Mouse (Mus musculus) CD4-positive, CD25-positive, alpha-beta regulatory T cell, adult 2 months (primary cell): Measurements from ENCODE around the gene Sfxn2.

Source experiments
- DNase-seq: peaks from one replicate; pipeline ENCODE4 v3.0.0-alpha.2; 2012; ENCODE audit warnings: low read depth, low spot score

Sfxn2 gene

GRCm38 (mm10) chr19:46572951-46573937 is at the start of gene Sfxn2, which contains the start of gene Arl3:
TSS of gene Sfxn2 (plus strand) at chr19:46573365.
TSS of gene Arl3 (minus strand) at chr19:46573198.
- DNase-seq: peak; percentile 98

- DNase-seq: peak; percentile 46
These were observed 49.5 kb upstream of the Sfxn2 start for GRCm38 (mm10) chr19:46523480-46524151.

- no peak for DNase-seq
These were observed 49.0 kb upstream of the Sfxn2 start for GRCm38 (mm10) chr19:46524152-46524544.

GRCm38 (mm10) chr19:46524601-46525321 is 48.4 kb upstream of the Sfxn2 start:
- DNase-seq: no peak

DNA sequence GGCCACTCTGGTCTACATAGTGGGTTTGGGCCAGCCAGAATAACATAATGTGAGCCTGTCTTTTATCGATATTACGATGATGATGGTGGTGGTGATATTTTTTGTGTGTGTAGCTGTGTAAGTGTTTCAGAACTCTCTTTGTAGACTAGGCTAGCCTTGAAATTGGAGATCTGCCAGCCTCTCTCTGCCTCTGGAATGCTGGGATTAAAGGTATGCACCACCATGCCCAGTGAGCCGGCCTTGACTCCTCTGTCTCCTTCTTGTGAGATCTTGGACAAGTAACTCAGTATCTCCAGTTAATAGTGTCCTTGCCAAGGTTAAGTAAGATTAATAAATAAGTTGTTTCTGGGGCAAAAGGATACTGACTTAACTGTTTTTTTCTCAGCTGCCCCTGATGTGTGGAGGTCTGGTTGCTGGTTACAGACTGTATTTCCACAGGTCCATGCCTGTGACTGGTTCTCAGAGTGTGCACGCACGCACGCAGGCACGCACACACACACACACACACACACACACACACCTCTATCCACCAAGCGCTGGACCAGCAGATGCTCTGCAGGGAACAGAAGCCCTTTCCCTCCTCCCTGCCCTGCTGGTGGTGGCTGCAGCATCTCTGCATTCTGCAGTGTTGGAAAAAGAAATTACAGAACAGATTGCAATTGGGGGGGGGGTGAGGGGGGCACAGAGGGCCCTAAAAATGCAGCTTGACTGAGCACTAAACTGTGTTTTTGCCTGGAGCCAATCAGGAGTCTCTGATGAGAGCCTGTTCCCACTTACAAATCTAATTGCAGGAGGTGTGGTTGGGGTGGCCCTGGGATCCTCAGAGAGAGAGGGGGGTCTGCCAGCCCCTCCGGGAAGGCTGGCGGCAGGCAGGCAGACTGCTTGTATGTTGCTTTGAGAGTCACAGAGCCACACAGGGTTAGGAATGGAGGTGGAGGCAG is 47.2 kb upstream of the Sfxn2 start:
- DNase-seq: no peak

DNA sequence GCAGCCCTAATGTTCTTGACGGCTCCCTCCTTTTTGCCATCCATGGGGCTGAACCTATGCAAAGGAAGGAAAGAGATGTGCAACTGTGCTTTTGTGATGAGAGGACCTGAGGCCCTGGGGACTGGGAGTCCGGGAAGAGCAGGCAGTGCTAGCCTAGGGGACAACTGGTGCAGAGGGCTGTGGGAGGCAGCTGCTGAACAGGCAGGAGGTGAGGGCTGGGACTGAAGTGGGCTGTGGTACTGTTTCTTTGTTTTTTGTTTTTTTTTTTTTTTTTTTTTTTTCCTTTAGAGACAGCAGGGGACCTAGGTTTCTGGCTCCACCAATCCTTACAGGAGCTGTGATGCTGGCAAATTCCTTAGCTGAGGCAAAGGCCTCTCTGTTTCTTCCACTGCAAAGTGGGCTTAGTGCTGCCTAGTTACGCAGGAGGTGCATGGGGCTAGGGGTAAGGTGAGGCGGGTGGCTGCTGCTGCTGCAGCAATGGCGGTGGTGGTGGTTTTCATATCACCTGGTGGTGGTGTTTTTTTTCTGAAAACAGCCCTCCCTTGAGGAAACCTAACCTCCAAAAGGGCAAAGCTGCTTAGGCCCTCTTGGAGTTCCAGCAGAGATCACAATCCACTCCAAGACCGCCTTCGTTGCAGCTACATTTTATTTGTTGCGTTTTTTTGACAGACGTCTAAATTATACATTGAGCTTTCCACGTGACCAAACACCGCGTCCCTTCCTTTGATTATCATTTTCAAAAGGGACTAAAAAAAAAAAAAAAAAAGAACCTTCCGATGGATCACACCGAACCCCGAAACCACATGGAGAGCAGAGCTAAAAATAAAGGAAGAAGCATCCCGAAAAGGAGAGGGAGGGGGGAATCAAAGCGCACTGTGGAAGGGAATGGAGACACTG is 45.3 kb upstream of the Sfxn2 start:
- no peak for DNase-seq

GRCm38 (mm10) chr19:46528529-46529213 is 44.5 kb upstream of the Sfxn2 start:
- peak; percentile 68 for DNase-seq

DNA sequence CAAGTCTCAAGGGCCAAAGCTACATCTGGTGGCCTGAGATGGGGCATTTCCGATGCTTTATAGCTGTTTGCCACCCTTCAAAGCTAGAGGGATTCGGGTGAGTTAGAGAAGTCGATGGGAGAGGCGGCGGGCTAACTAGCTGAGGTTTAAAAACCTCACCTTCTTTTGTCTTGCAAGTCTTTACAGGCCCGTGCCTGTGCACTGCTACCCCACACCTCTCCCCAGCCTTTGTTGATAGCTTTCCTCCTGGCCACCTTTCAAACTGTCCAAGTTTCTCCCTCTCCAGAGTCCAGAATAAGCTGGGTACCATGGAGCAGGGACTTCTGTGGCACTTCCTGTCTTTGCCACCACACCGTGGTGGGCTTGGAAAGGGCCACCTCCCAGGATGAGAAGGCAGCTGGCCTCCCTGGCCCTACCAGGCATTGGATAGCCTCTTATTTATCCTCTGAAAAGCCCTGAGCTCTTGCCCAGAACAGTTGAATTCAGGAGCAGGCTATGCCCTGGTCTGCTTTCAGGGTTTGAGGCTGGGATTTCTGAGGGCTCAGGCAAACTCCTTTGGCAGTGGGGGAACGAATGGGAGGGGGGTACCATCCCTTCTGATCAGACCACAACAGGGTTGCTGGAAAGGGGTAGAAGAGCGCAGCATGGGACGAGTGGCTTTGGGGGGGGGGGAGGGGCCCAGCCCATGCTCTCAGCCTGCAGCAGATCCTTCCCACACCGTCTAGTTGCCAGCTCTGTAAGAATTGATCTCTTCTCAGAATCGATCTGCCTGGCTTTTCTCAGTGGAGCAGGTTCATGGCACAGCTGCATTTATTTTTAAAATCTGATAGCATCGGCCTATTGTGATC is 43.3 kb upstream of the Sfxn2 start:
- no peak for DNase-seq

GRCm38 (mm10) chr19:46530449-46530990 is 42.6 kb upstream of the Sfxn2 start:
- no peak for DNase-seq

GRCm38 (mm10) chr19:46531071-46532030 is 41.8 kb upstream of the Sfxn2 start:
- no peak for DNase-seq

DNA sequence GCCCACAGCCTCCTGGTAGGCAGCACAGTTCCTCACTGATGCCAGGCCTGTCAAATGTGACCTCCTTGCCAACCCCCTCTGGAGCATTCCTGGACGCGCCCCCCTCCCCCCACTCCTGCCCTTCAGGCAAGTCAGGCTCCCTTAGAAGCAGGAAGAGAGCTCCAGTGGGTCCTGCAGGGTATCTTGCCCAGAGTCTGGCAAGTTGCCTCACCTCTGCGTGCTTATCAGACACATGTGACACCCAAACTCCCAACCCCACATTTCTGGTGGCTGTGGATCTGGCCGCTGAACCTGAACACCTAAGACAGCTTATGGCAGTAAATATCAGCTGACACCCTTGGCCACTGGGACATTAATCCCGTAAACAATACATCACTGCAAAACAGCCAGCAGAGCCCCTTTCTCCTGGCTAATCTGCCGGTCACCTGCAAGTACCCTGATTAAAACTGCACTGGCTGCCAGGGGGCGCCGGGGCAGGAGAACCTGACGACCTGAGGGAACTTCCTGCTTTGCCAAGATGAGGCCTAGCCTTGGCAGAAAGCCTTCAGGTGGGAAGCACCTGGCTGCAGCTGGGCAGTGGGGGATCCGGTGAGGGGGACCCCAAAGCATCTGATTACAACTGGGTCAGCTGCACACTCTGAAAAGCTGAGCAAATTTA is 41.0 kb upstream of the Sfxn2 start:
- DNase-seq: no peak

- no peak for DNase-seq
These were observed 40.1 kb upstream of the Sfxn2 start for GRCm38 (mm10) chr19:46533066-46533465.

- DNase-seq: no peak
These were observed 39.6 kb upstream of the Sfxn2 start for GRCm38 (mm10) chr19:46533525-46533924.

GRCm38 (mm10) chr19:46534542-46535098 is 38.5 kb upstream of the Sfxn2 start:
- no peak for DNase-seq

DNA sequence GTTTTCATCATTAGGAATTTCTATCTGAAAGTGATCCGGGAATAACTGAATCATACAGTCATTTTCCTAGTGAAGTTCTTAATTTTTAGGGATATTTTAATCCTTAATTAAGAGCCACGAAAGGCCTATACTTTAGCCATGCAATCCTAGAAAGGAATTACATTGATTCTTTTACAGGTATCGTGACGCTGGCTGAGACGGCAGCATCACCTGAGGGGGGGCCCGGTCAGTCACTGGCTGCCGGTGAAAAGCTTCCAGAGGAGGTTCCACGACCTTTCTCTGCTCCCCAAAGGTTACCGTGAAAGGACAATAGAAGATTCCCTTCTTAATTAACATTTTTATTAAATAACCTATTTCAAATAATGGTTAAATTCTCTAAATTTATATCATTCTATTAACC is 35.8 kb upstream of the Sfxn2 start:
- no peak for DNase-seq

DNA sequence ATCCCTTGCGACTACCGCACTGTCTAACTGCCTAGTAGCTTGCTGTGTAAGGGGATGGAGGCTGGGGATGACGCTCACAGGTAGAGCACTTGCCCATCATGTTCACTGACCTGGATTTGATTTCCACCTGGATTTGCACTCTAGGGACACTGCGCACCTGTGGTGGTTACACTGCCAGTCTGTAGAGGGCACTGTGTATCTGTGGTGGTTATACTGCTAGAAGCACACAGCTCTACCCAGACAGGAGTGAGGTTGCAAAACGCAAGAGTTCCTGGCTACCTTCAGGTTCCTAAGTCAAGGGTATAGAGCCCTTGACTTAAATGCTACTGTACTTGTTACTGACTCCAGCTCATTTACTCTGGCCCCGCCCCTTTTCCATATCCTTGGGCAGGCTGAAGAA is 35.0 kb upstream of the Sfxn2 start:
- no peak for DNase-seq
